Mouse (Mus musculus) ES-E14 (cell line): ENCODE results near the gene Lmtk3.

ENCODE experiments used
- CHD2 ChIP-seq: IDR thresholded peaks from 2 replicates; pipeline ENCODE4 v1.6.1; 2014; ENCODE audit warnings: mild to moderate bottlenecking, low read depth, low read length, inconsistent platforms
- HCFC1 ChIP-seq: IDR thresholded peaks from 2 replicates; pipeline ENCODE4 v1.6.1; 2012; ENCODE audit warnings: low read length, inconsistent platforms, borderline replicate concordance; ENCODE audit not compliant: insufficient read depth
- MAFK ChIP-seq: IDR thresholded peaks from 2 replicates; pipeline ENCODE4 v1.6.1; 2014; ENCODE audit warnings: mild to moderate bottlenecking, low read depth, low read length, inconsistent platforms; ENCODE audit not compliant: insufficient read depth
- ZC3H11A ChIP-seq: IDR thresholded peaks from 2 replicates; pipeline ENCODE4 v1.6.1; 2012; ENCODE audit warnings: low read depth, mild to moderate bottlenecking, inconsistent platforms, low read length, borderline replicate concordance
- ZNF384 ChIP-seq: IDR thresholded peaks from 2 replicates; pipeline ENCODE4 v1.6.1; 2012; ENCODE audit warnings: low read depth, low read length, inconsistent platforms

GRCm38 (mm10) chr7:45808471-45808870, 24.9 kb downstream of the Lmtk3 start:
- TF ChIP-seq HCFC1 (no peak), ZNF384 (no peak), MAFK (no peak), CHD2 (no peak), ZC3H11A (no peak)
